ENCODE assay signal across 8 mouse cellular contexts in the genomic region with DNA sequence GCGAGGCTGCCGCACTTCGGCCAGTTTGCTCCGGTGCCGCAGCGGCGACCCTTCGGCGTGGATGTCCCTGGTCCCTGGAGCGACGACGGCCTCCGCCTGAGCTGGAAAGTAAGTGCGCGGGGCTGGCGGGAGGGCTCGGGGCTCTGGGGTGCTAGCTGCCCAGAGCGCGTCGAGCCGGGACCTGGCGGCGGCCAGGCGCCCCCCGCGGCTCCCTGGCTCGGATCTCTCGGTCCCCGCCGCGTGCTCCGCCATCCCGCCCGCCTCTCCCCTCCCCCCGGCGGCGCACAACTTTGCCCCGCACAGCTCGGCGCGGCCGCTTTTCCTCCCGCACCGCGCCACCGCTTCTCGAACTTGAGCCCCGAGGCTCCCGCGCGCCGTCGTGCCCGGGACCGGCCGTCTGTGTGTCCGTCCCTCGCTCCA. TPM values are rescaled to one million over a fixed set of nuclear protein-coding genes. Genes with fewer than 3 reads are reported as not detected.
DNase-seq lines count a peak whose midpoint lies in the region; ATAC-seq and TF ChIP-seq lines count a peak whose summit lies in the region.

No protein-coding gene starts in this region.

- no peak for TF ChIP-seq CTCF in forebrain, postnatal 0 days (IDR thresholded peaks at IDR 0.05; ENCODE audit: low read depth)
- no peak for TF ChIP-seq CTCF in small intestine, adult 2 months (IDR thresholded peaks at IDR 0.05; ENCODE audit: extremely low read depth, insufficient read length, insufficient replicate concordance, low read depth, low read length)

- 1% methylated on average over 37 of the region's 58 CpGs for WGBS in heart, embryonic 15.5 days
- WGBS in forebrain, postnatal 0 days, result under 1% methylated on average over 50 of the region's 58 CpGs
- under 1% methylated on average over 51 of the region's 58 CpGs for WGBS in liver, embryonic 11.5 days
- WGBS in small intestine, adult 2 months, result under 1% methylated on average over 56 of the region's 58 CpGs

- TF ChIP-seq POLR2A in small intestine, adult 2 months (IDR thresholded peaks at IDR 0.05; ENCODE audit: low read depth, low read length), result no peak

- H3K4me2 ChIP-seq in heart, embryonic 15.5 days, result peak overlapping the region; percentile 76
- H3K4me2 ChIP-seq in forebrain, postnatal 0 days (ENCODE audit: low read depth), result peak overlapping the region; percentile 79
- H3K4me2 ChIP-seq in liver, embryonic 11.5 days, result peak overlapping the region; percentile 82

- peak overlapping the region; percentile 98 for H3K27ac ChIP-seq in heart, embryonic 15.5 days
- H3K27ac ChIP-seq in brown adipose tissue, adult 24 weeks (replicated peaks; ENCODE audit: low read depth, low read length), result peak overlapping the region; percentile 56
- peak overlapping the region; percentile 82 for H3K27ac ChIP-seq in forebrain, postnatal 0 days (ENCODE audit: low read depth, low read length)
- H3K27ac ChIP-seq in liver, embryonic 11.5 days (ENCODE audit: low read depth, low read length), result peak overlapping the region; percentile 78
- H3K27ac ChIP-seq in small intestine, adult 2 months (ENCODE audit: insufficient read depth, low read depth, low read length), result peak overlapping the region; percentile 73

- H3K4me3 ChIP-seq in heart, embryonic 15.5 days, result peak overlapping the region; percentile 96
- H3K4me3 ChIP-seq in brown adipose tissue, adult 24 weeks (ENCODE audit: insufficient read depth, low read depth, low read length), result peak overlapping the region; percentile 98
- H3K4me3 ChIP-seq in forebrain, postnatal 0 days (ENCODE audit: low read depth, low read length), result peak overlapping the region; percentile 69
- peak overlapping the region; percentile 88 for H3K4me3 ChIP-seq in liver, embryonic 11.5 days (ENCODE audit: low read depth, low read length)
- H3K4me3 ChIP-seq in small intestine, adult 2 months (ENCODE audit: low read depth, low read length), result peak overlapping the region; percentile 94

- DNase-seq in heart, postnatal 36 days, result no peak
- DNase-seq in forebrain, postnatal 0 days, result no peak
- DNase-seq in liver, embryonic 11.5 days (ENCODE audit: low spot score), result no peak
- DNase-seq in right cerebral cortex, postnatal 4 days, result no peak

- peak; percentile 55 for ATAC-seq in heart, embryonic 15.5 days (replicated peaks; ENCODE audit: insufficient number of reproducible peaks, insufficient read depth, low FRiP score, low read depth)
- ATAC-seq in CD4-positive, CD25-positive, alpha-beta regulatory T cell, adult 4 months, result peak; percentile 5
- peak; percentile 49 for ATAC-seq in forebrain, postnatal 0 days
- peak; percentile 46 for ATAC-seq in liver, embryonic 11.5 days (replicated peaks; ENCODE audit: low FRiP score)

- no peaks in the 10 kb centered on the region for H3K9me3 ChIP-seq in heart, embryonic 15.5 days (replicated peaks)
- no peaks in the 10 kb centered on the region for H3K9me3 ChIP-seq in forebrain, postnatal 0 days (ENCODE audit: low read length)
- H3K9me3 ChIP-seq in liver, embryonic 11.5 days (ENCODE audit: control insufficient read depth, low read length), result no peaks in the 10 kb centered on the region

- H3K9ac ChIP-seq in heart, embryonic 15.5 days, result peak overlapping the region; percentile 96
- peak overlapping the region; percentile 62 for H3K9ac ChIP-seq in forebrain, postnatal 0 days
- peak overlapping the region; percentile 87 for H3K9ac ChIP-seq in liver, embryonic 11.5 days (ENCODE audit: low read depth, low read length)

- H3K4me1 ChIP-seq in heart, embryonic 15.5 days (replicated peaks), result peaks cover 15% of the 10 kb centered on the region
- no peaks in the 10 kb centered on the region for H3K4me1 ChIP-seq in brown adipose tissue, adult 24 weeks (ENCODE audit: control insufficient read depth, insufficient read depth, insufficient read length, low read length)
- H3K4me1 ChIP-seq in forebrain, postnatal 0 days (ENCODE audit: insufficient read depth), result peaks cover 4% of the 10 kb centered on the region
- H3K4me1 ChIP-seq in liver, embryonic 11.5 days (replicated peaks; ENCODE audit: control insufficient read depth, insufficient read depth, low read length), result peaks cover 7% of the 10 kb centered on the region
- H3K4me1 ChIP-seq in small intestine, adult 2 months (ENCODE audit: control insufficient read depth, insufficient read depth, insufficient read length, low read length), result peaks cover 7% of the 10 kb centered on the region

- intact Hi-C loops in heart, postnatal 36 days (cut with DNase I), result loop anchor here (2.0 to 5.0 kb wide), 4 partner anchors 46 to 278 kb away; no protein-coding TSS in a partner anchor

- no peaks in the 10 kb centered on the region for H3K36me3 ChIP-seq in heart, embryonic 15.5 days
- H3K36me3 ChIP-seq in forebrain, postnatal 0 days (ENCODE audit: insufficient read depth), result no peaks in the 10 kb centered on the region
- no peaks in the 10 kb centered on the region for H3K36me3 ChIP-seq in liver, embryonic 11.5 days (ENCODE audit: control insufficient read depth, insufficient read depth, low read length)
- H3K36me3 ChIP-seq in small intestine, adult 2 months (ENCODE audit: control insufficient read depth, insufficient read depth, low read length), result no peaks in the 10 kb centered on the region

- H3K27me3 ChIP-seq in heart, embryonic 15.5 days, result no peaks in the 10 kb centered on the region
- no peaks in the 10 kb centered on the region for H3K27me3 ChIP-seq in forebrain, postnatal 0 days (ENCODE audit: insufficient read depth, low read length)
- H3K27me3 ChIP-seq in liver, embryonic 11.5 days (replicated peaks; ENCODE audit: control insufficient read depth, insufficient read depth, low read length), result no peaks in the 10 kb centered on the region
- no peaks in the 10 kb centered on the region for H3K27me3 ChIP-seq in small intestine, adult 2 months (ENCODE audit: control insufficient read depth, insufficient read depth, low read length)

RNA-seq across cellular contexts. Expression of a gene that starts 0.4 kb away (rescaled TPM):
- polyA plus RNA-seq in heart, embryonic 15.5 days (2015; fragmentation: Nextera tagmentation; extraction: Ambion mirVana), result 36.5 and 40.1 TPM in 2 replicates
- total RNA-seq in heart, postnatal 36 days (2021), result 100 to 1,000 TPM; 146 to 197 TPM
- 10 to 100 TPM; 14.7 to 17.2 TPM for polyA plus RNA-seq in CD4-positive, CD25-positive, alpha-beta regulatory T cell, adult 4 months (2017; shearing (Covaris generic))
- 19.7 TPM in 2 replicates for polyA plus RNA-seq in brown adipose tissue, adult 24 weeks (2012; ENCODE audit: insufficient read depth, insufficient read length, missing spikeins)
- 83.9 and 97.6 TPM in 2 replicates for total RNA-seq in forebrain, postnatal 0 days (2014; rRNA removed)
- polyA plus RNA-seq in forebrain, postnatal 0 days (2015; fragmentation: Nextera tagmentation; extraction: Ambion mirVana), result 19.1 and 20.1 TPM in 2 replicates
- 14.0 and 17.7 TPM in 2 replicates for polyA plus RNA-seq in liver, embryonic 11.5 days (2014; fragmentation: Nextera tagmentation; extraction: Ambion mirVana)
- polyA plus RNA-seq in small intestine, adult 2 months (2012; rRNA removed), result 35.8 and 77.4 TPM in 2 replicates

RNA-seq across cellular contexts. Expression of a gene that starts 0.5 kb away (rescaled TPM):
- polyA plus RNA-seq in heart, embryonic 15.5 days (2015; fragmentation: Nextera tagmentation; extraction: Ambion mirVana), result 0.94 and 1.2 TPM in 2 replicates
- under 1 TPM; 0.41 to 0.83 TPM for total RNA-seq in heart, postnatal 36 days (2021)
- 1 to 10 TPM; 1.0 to 1.1 TPM for polyA plus RNA-seq in CD4-positive, CD25-positive, alpha-beta regulatory T cell, adult 4 months (2017; shearing (Covaris generic))
- not detected in 2 replicates for polyA plus RNA-seq in brown adipose tissue, adult 24 weeks (2012; ENCODE audit: insufficient read depth, insufficient read length, missing spikeins)
- 5.3 and 5.8 TPM in 2 replicates for total RNA-seq in forebrain, postnatal 0 days (2014; rRNA removed)
- 3.5 and 6.9 TPM in 2 replicates for polyA plus RNA-seq in forebrain, postnatal 0 days (2015; fragmentation: Nextera tagmentation; extraction: Ambion mirVana)
- polyA plus RNA-seq in liver, embryonic 11.5 days (2014; fragmentation: Nextera tagmentation; extraction: Ambion mirVana), result 0.13 and 0.32 TPM in 2 replicates
- 0.14 TPM in 1 of 2 replicates, not detected in the other for polyA plus RNA-seq in small intestine, adult 2 months (2012; rRNA removed)

Comparison
In these comparisons a context has a peak if more than half of its experiments do, and no peak if none do; other contexts are left out.
1. ATAC-seq: peak in every context shown above with its lines; median percentile 55 in heart, embryonic 15.5 days; 49 in forebrain, postnatal 0 days; 46 in liver, embryonic 11.5 days; 5 in CD4-positive, CD25-positive, alpha-beta regulatory T cell, adult 4 months.